Mouse (Mus musculus) ES-E14 (cell line): ENCODE measurements around the gene Evi5.

Experiments used
- MAFK ChIP-seq: IDR thresholded peaks from 2 replicates; pipeline ENCODE4 v1.6.1; 2014; ENCODE audit warnings: mild to moderate bottlenecking, low read depth, low read length, inconsistent platforms; ENCODE audit not compliant: insufficient read depth
- ZC3H11A ChIP-seq: IDR thresholded peaks from 2 replicates; pipeline ENCODE4 v1.6.1; 2012; ENCODE audit warnings: low read depth, mild to moderate bottlenecking, inconsistent platforms, low read length, borderline replicate concordance
- ZNF384 ChIP-seq: IDR thresholded peaks from 2 replicates; pipeline ENCODE4 v1.6.1; 2012; ENCODE audit warnings: low read depth, low read length, inconsistent platforms

DNA sequence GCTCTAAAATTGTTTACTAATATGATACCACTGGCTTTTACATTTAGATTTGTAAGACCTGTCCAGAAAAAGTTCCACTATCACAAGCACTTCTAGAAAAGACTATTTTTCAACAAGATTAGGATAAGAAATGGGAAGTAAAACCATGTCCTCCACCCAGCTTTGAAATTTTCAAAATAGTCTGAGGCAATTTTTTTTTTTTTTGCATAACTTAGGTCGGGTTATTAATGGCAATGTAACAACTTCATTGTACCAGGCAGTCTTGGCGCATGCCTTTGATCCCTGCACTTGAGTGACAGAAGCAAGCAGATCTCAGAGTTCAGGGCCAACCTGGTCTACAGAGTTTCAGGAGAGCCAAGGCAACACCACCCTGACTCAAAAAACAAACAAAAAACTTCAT lies 5.2 kb downstream of the Evi5 start:
- TF ChIP-seq MAFK (no peak), ZNF384 (no peak), ZC3H11A (no peak)
